Mouse (Mus musculus) liver, embryonic 11.5 days (tissue): ENCODE data around the gene Sacs. TPM values are rescaled to one million over a fixed set of nuclear protein-coding genes. Genes with fewer than 3 reads are reported as not detected.
A peak's percentile ranks its signal among the peaks of the same experiment; 100 is the strongest.

Experiments used
- ATAC-seq: fragments of 200-750 bp; cut with Nextera tagmentation; replicated peaks from 2 replicates; pipeline ENCODE4 v1.8.0; 2017; ENCODE audit warnings: moderate number of reproducible peaks, mild to moderate bottlenecking, moderate TSS enrichment, moderate library complexity; ENCODE audit not compliant: low FRiP score
- DNase-seq: peaks from one replicate; pipeline ENCODE4 v3.0.0-alpha.2; 2017; ENCODE audit warnings: low spot score
- H3K27ac ChIP-seq: fragments of 300-500 bp; sonication (generic); 2 replicates; pipeline ENCODE4 v1.5.1; 2014; ENCODE audit warnings: mild to moderate bottlenecking, low read depth, low read length, control low read depth
- H3K27me3 ChIP-seq: fragments of 300-500 bp; sonication (generic); replicated peaks from 2 replicates; pipeline ENCODE4 v1.6.1; 2014; ENCODE audit warnings: low read length, mixed read lengths; ENCODE audit not compliant: control insufficient read depth, insufficient read depth
- H3K36me3 ChIP-seq: fragments of 300-500 bp; sonication (generic); 2 replicates; pipeline ENCODE4 v1.6.1; 2014; ENCODE audit warnings: mild to moderate bottlenecking, low read length, moderate library complexity, mixed read lengths; ENCODE audit not compliant: control insufficient read depth, insufficient read depth
- H3K4me1 ChIP-seq: fragments of 300-500 bp; sonication (generic); replicated peaks from 2 replicates; pipeline ENCODE4 v1.6.1; 2014; ENCODE audit warnings: low read length, mixed read lengths; ENCODE audit not compliant: control insufficient read depth, insufficient read depth
- H3K4me2 ChIP-seq: fragments of 300-500 bp; sonication (generic); 2 replicates; pipeline ENCODE4 v1.6.1; 2014; ENCODE audit warnings: mild to moderate bottlenecking, control low read depth, moderate library complexity
- H3K4me3 ChIP-seq: fragments of 300-500 bp; sonication (generic); 2 replicates; pipeline ENCODE4 v1.5.1; 2014; ENCODE audit warnings: low read depth, low read length, control low read depth
- H3K9ac ChIP-seq: fragments of 300-500 bp; sonication (generic); 2 replicates; pipeline ENCODE4 v1.6.1; 2014; ENCODE audit warnings: low read depth, low read length, control low read depth
- H3K9me3 ChIP-seq: fragments of 300-500 bp; sonication (generic); 2 replicates; pipeline ENCODE4 v1.6.1; 2016; ENCODE audit warnings: low read length, inconsistent platforms, mixed read lengths; ENCODE audit not compliant: control insufficient read depth
- WGBS: fragments of 180-500 bp; shearing (Covaris S2); extraction: QIAGEN DNeasy Blood & Tissue Kit; methylation state at CpG from one replicate; pipeline ENCODE4 v1.1.7; 2014; 5-methylcytosine and 5-hydroxymethylcytosine counted together
- polyA plus RNA-seq: library from polyadenylated mRNA; unstranded; fragments of >200 nt; fragmentation: Nextera tagmentation; extraction: Ambion mirVana; gene quantifications from 2 replicates; pipeline ENCODE4 v1.2.1, GENCODE M21; 2014

Sacs gene
- polyA plus RNA-seq, 1 experiment from 2014 or later: 3.5 TPM

DNA sequence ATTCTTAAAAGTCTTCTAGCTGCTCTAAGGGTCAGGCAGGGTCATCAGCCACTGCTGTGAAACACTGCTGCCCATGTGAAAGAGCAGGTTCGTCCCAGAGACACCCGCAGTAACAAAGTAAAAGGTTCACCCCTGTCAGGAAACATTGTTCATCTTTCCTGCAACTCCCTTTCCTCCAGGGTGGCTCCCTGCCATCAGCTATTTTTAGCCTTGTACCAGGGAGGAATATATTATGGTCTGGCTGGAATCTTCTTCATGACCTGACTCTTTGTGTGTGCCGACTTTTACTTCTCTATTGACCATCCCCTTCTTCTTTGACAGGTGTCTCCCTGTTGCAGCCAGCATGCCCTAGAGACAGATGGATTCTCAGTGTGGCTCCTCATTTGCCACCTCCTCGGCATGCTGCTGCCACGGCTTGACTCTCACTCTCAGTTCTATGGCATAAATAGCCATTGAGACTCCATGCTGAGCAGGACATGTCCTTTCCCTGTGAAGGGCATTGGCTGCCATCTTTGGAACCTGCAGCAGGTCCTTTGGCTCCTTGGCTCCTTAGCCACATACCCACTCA is 129.7 kb downstream of the Sacs start:
- Histone ChIP-seq H3K4me1 (no peaks in the 10 kb centered on the region), H3K27ac (no peak overlapping the region), H3K9me3 (no peaks in the 10 kb centered on the region), H3K9ac (no peak overlapping the region), H3K27me3 (peaks cover 14% of the 10 kb centered on the region), H3K4me2 (no peak overlapping the region), H3K36me3 (no peaks in the 10 kb centered on the region), H3K4me3 (no peak overlapping the region)
- ATAC-seq (no peak), DNase-seq (no peak)
- 68% methylated on average over 5 of the region's 5 CpGs for WGBS

DNA sequence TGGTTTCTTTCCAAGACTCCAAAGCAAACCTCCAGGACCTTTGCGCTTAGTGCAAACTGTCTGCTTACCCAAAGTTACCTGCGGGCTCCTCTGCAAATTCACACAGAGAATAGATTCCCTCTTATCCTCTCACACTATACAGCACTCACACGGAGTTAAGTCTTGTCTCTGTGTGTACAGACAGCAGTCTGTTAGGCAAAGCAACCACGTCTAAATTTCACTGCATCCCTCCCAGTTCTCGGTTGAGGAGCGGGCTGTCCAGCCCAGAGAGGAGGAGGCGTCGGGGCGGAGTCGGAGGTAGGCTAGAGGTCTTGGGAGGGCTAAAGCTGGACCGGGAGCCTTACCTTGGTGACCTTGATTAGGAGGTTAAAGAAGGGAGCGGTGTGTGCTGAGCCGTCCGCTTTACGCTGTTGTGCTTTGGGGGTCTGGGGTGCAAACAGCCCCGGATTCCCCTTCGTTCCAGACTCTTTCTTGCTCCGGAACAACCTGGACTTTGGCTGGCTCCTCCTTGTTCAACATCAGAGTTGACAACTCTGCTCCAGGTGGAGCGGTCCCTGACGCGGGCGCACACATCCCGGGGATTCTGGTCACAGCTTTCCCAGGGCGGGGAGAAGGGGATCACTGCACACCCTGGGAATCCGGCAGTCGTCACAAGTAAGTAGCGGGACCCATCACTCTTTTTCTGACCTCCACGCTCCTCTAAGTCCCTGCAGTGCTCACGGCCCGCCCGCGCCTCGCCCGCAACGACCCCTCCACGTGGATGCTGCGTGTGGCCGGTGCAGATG is 136.3 kb downstream of the Sacs start:
- H3K9me3 ChIP-seq: no peaks in the 10 kb centered on the region
- no peak for ATAC-seq
- H3K4me2 ChIP-seq: peak overlapping the region; percentile 52
- 0 out of 2 replicates have a peak overlapping the region, but pooled peaks have one; percentile 21 for H3K4me3 ChIP-seq
- no peak for DNase-seq
- WGBS: 12% methylated on average over 38 of the region's 38 CpGs
- H3K4me1 ChIP-seq: 0 out of 2 replicates have a peak, but pooled peaks cover 2% of the 10 kb centered on the region
- no peaks in the 10 kb centered on the region for H3K36me3 ChIP-seq
- peaks cover 42% of the 10 kb centered on the region for H3K27me3 ChIP-seq
- H3K27ac ChIP-seq: no peak overlapping the region
- no peak overlapping the region for H3K9ac ChIP-seq

DNA sequence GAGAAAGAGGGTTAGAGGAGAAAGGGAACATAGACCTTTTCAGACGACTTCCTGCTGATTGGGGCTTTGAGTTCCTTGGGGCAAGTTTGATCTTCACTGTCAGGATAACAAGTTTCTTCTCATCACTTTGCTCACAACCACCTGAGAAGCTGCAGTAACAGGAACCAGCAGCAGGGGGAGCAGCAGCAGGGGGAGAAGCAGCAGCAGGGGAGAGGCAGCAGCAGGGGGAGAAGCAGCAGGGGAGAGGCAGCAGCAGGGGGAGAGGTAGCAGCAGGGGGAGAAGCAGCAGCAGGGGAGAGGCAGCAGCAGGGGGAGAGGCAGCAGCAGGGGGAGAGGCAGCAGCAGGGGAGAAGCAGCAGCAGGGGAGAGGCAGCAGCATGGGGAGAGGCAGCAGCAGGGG is 139.0 kb downstream of the Sacs start:
- H3K9me3 ChIP-seq: no peaks in the 10 kb centered on the region
- no peaks in the 10 kb centered on the region for H3K36me3 ChIP-seq
- H3K4me2 ChIP-seq: no peak overlapping the region
- H3K9ac ChIP-seq: no peak overlapping the region
- ATAC-seq (no peak), DNase-seq (no peak)
- 13% methylated on average over 1 of the region's 1 CpGs for WGBS
- H3K27me3 ChIP-seq: peaks cover 34% of the 10 kb centered on the region
- 0 out of 2 replicates have a peak, but pooled peaks cover 2% of the 10 kb centered on the region for H3K4me1 ChIP-seq
- H3K27ac ChIP-seq: no peak overlapping the region
- no peak overlapping the region for H3K4me3 ChIP-seq

DNA sequence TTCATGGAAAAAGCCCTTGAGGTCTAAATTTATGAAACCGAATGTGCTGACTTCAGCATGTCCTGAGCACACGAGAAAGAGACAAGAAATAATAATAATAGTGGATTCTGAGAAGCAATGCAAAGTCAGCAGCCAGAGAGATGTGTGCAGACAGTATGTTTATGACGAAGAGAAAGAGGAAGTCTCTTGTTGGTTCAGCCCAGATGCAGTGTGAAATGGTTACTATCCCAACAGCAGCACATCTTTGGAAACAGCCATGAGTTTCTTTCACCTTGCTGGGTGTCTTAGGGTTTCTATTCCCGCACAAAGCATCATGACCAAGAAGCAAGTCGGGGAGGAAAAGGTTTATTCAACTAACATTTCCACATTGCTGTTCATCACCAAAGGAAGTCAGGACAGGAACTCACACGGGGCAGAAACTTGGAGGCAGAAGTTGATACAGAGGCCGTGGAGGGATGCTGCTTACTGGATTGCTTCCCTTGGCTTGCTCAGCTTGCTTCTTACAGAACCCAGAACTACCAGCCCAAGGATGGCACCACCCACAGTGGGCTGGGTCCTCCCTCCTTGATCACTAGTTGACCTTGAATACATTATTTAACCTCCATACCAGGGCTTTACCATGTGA is 140.5 kb downstream of the Sacs start:
- no peak for ATAC-seq
- H3K9me3 ChIP-seq: no peaks in the 10 kb centered on the region
- no peak overlapping the region for H3K27ac ChIP-seq
- no peaks in the 10 kb centered on the region for H3K36me3 ChIP-seq
- no peak overlapping the region for H3K9ac ChIP-seq
- DNase-seq: no peak
- no peak overlapping the region for H3K4me3 ChIP-seq
- WGBS: 69% methylated on average over 7 of the region's 7 CpGs
- peaks cover 2% of the 10 kb centered on the region; the same call in 1 of the 2 replicates for H3K4me1 ChIP-seq
- no peak overlapping the region for H3K4me2 ChIP-seq
- peaks cover 28% of the 10 kb centered on the region for H3K27me3 ChIP-seq

DNA sequence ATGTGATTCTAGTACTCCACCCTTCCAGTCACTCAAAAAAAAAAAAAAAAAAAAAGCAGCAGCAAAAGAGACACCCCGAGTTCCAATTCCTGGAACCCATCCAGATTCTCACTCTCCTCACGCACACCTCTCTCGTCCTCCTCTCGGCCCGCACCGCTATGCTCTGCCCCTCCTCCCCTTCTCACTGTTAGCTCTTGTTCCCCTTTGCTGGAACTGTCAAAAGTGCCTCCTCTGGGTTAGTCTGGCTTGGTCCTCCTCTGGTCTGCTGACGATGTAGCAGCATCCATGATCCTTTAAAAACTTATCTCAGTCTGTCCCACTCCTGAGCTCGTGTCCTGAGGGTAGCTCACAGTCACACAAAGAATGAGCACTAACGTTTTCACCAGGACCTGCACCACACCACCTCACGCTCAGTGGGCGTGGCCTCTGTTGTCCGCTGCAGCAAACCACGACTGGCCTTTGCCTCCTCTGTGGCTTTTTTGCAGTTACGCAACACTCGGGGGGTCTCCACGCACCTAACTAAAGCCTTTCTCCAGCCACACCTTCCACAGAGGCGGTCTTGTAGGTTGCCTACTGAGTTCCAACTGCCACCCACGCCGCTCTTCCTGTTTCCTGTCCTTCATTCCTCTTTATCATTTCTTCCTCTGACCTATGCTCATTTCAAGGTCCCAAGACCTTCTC is 150.5 kb downstream of the Sacs start:
- Histone ChIP-seq H3K27ac (no peak overlapping the region), H3K27me3 (no peaks in the 10 kb centered on the region), H3K4me1 (0 out of 2 replicates have a peak, but pooled peaks cover 4% of the 10 kb centered on the region), H3K4me2 (peak overlapping the region; percentile 58), H3K36me3 (no peaks in the 10 kb centered on the region), H3K4me3 (peak overlapping the region; percentile 25), H3K9ac (no peak overlapping the region), H3K9me3 (no peaks in the 10 kb centered on the region)
- WGBS: 38% methylated on average over 19 of the region's 19 CpGs
- ATAC-seq (no peak), DNase-seq (no peak)

Other genes starting within 250 kb of the Sacs start
- gene Tnfrsf19, start 92.0 kb upstream of the Sacs start, polyA plus RNA-seq: 13.8 and 15.5 TPM in 2 replicates
- gene Sgcg, start 120.0 kb downstream of the Sacs start, polyA plus RNA-seq: 0.16 TPM in 1 of 2 replicates, not detected in the other
- gene Arl11, start 171.3 kb downstream of the Sacs start, polyA plus RNA-seq: 1.1 and 1.4 TPM in 2 replicates
- 5.8 and 6.7 TPM in 2 replicates for gene Ebpl, start 222.0 kb downstream of the Sacs start, polyA plus RNA-seq